Mouse (Mus musculus) liver, embryonic 14.5 days (tissue): ENCODE data around the gene Pcnx4.

ENCODE experiments used
- CTCF ChIP-seq: IDR thresholded peaks from 2 replicates; pipeline ENCODE4 v1.5.1; 2016; ENCODE audit warnings: antibody characterized with exemption, low read depth, control low read depth
- EP300 ChIP-seq: IDR thresholded peaks from 2 replicates; pipeline ENCODE4 v1.6.1; 2016; ENCODE audit warnings: antibody characterized with exemption, low read depth

- TF ChIP-seq CTCF (no peak), EP300 (no peak)
These were observed 45.8 kb downstream of the Pcnx4 start for GRCm38 (mm10) chr12:72582021-72582420.
